Mouse (Mus musculus): Measurements from ENCODE around the gene Mtpn. TPM values are rescaled to one million over a fixed set of nuclear protein-coding genes. Genes with fewer than 3 reads are reported as not detected.

Gene Mtpn
- total and polyA plus RNA-seq, 3 experiments = 59.7 to 121 (median 119) TPM

- DNase-seq (ENCODE audit: extremely low read depth) = no peak
- Histone ChIP-seq H3K9ac (ENCODE audit: insufficient read depth, low read depth) (no peak overlapping the region), H3K9me3 (replicated peaks; ENCODE audit: low read length) (no peaks in the 10 kb centered on the region), H3K4me3 (replicated peaks in 1 of 3; ENCODE audit: low read depth in 2 of 3, low read length in 2 of 3, poor library complexity in 1 of 3) (no peak overlapping the region), H3K4me1 (ENCODE audit: control insufficient read depth in 1 of 2, insufficient read depth in 2 of 2) (no peaks in the 10 kb centered on the region), H3K79me2 (replicated peaks; ENCODE audit: control insufficient read depth, extremely low read depth, insufficient read depth, poor library complexity, severe bottlenecking) (no peaks in the 10 kb centered on the region), H3K4me2 (ENCODE audit: insufficient read depth, low read depth, poor library complexity, severe bottlenecking) (no peak overlapping the region), H3K27ac (ENCODE audit: insufficient read depth, low read depth) (no peak overlapping the region), H3K27me3 (replicated peaks) (no peaks in the 10 kb centered on the region), H3K36me3 (replicated peaks in 1 of 2; ENCODE audit: control insufficient read depth in 1 of 2, insufficient read depth in 1 of 2, low read length in 1 of 2) (peaks cover 5 to 43% of the 10 kb centered on the region in 2 experiments)
- dilution Hi-C loops (cut with MboI; ENCODE audit: extremely low pct_ligation_motif_present, extremely low pct_unique_long_range_greater_than_20kb, low sequenced_read_pairs) = no loop called here
- in situ Hi-C loops (cut with MboI; ENCODE audit: low pct_ligation_motif_present, low pct_unique_long_range_greater_than_20kb, low sequenced_read_pairs) = no loop called here
- TF ChIP-seq MAX (IDR thresholded peaks at IDR 0.05; ENCODE audit: low read length) (no peak), MYC (IDR thresholded peaks at IDR 0.05; ENCODE audit: low read depth, low read length) (no peak), NRF1 (IDR thresholded peaks at IDR 0.05; ENCODE audit: low read depth, low read length) (no peak), GABPA (IDR thresholded peaks at IDR 0.05; ENCODE audit: insufficient replicate concordance, low read depth, low read length) (no peak), CHD2 (IDR thresholded peaks at IDR 0.05; ENCODE audit: low read length) (no peak), MAZ (IDR thresholded peaks at IDR 0.05; ENCODE audit: low read depth, low read length) (no peak), TCF12 (IDR thresholded peaks at IDR 0.05; ENCODE audit: low read depth, low read length) (no peak), MAFK (IDR thresholded peaks at IDR 0.05; ENCODE audit: insufficient replicate concordance, low read length) (no peak), UBTF (IDR thresholded peaks at IDR 0.05; ENCODE audit: low read depth, low read length) (no peak), RAD21 (IDR thresholded peaks at IDR 0.05; ENCODE audit: low read depth, low read length) (no peak), EP300 (IDR thresholded peaks at IDR 0.05; ENCODE audit: low read length) (no peak), MEF2A (IDR thresholded peaks at IDR 0.05; ENCODE audit: borderline replicate concordance, low read depth, low read length) (no peak), POLR2A (IDR thresholded peaks at IDR 0.05; ENCODE audit: low read depth, low read length) (no peak), CHD1 (IDR thresholded peaks at IDR 0.05; ENCODE audit: low read depth, low read length) (no peak), SMC3 (IDR thresholded peaks at IDR 0.05; ENCODE audit: low read depth, low read length) (no peak), USF2 (conservative IDR thresholded peaks at IDR 0.05; ENCODE audit: low read depth, low read length) (no peak)
Measured at GRCm38 (mm10) chr6:35504781-35505180, 34.9 kb downstream of the Mtpn start.

DNA sequence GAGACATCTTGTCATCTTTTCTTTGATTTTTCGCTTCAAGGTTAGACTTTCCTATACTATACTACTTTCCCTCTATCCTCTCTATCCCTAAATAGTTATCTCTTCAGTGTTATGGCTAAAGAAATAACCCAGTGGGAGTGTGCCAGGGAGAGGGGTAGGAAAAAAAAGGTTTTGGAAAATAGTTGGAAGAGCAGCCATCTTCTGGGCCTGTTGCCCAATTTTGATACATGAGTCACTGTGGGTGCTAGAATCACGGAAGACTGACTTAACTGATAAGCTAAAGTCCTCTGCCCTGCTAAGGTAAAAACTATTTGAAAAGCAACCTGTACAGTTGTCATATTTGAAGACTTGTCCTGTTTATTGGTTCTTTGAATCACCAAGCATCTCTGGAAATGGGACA, 36.8 kb downstream of the Mtpn start:
- no peaks in the 10 kb centered on the region for H3K27me3 ChIP-seq (replicated peaks)
- no peak overlapping the region for H3K27ac ChIP-seq (ENCODE audit: insufficient read depth, low read depth)
- in situ Hi-C loops (cut with MboI; ENCODE audit: low pct_ligation_motif_present, low pct_unique_long_range_greater_than_20kb, low sequenced_read_pairs) = no loop called here
- no peaks in the 10 kb centered on the region for H3K79me2 ChIP-seq (replicated peaks; ENCODE audit: control insufficient read depth, extremely low read depth, insufficient read depth, poor library complexity, severe bottlenecking)
- no peak overlapping the region for H3K9ac ChIP-seq (ENCODE audit: insufficient read depth, low read depth)
- no peak overlapping the region for H3K4me3 ChIP-seq (replicated peaks in 1 of 3; ENCODE audit: low read depth in 2 of 3, low read length in 2 of 3, poor library complexity in 1 of 3)
- H3K4me2 ChIP-seq (ENCODE audit: insufficient read depth, low read depth, poor library complexity, severe bottlenecking) = no peak overlapping the region
- H3K36me3 ChIP-seq (replicated peaks in 1 of 2; ENCODE audit: control insufficient read depth in 1 of 2, insufficient read depth in 1 of 2, low read length in 1 of 2) = peaks cover 2 to 37% of the 10 kb centered on the region in 2 experiments
- dilution Hi-C loops (cut with MboI; ENCODE audit: extremely low pct_ligation_motif_present, extremely low pct_unique_long_range_greater_than_20kb, low sequenced_read_pairs) = no loop called here
- DNase-seq (ENCODE audit: extremely low read depth) = no peak
- no peaks in the 10 kb centered on the region for H3K4me1 ChIP-seq (ENCODE audit: control insufficient read depth in 1 of 2, insufficient read depth in 2 of 2)
- no peaks in the 10 kb centered on the region for H3K9me3 ChIP-seq (replicated peaks; ENCODE audit: low read length)
- no peak for TF ChIP-seq SIN3A (IDR thresholded peaks at IDR 0.05; ENCODE audit: low read length)
- no peak for TF ChIP-seq USF1 (IDR thresholded peaks at IDR 0.05; ENCODE audit: low read depth, low read length)
- TF ChIP-seq JUND (conservative IDR thresholded peaks at IDR 0.05; ENCODE audit: low read depth, low read length) = no peak
- TF ChIP-seq MYC (IDR thresholded peaks at IDR 0.05; ENCODE audit: low read depth, low read length) = no peak
- TF ChIP-seq MAX (IDR thresholded peaks at IDR 0.05; ENCODE audit: low read length) = no peak
- no peak for TF ChIP-seq NRF1 (IDR thresholded peaks at IDR 0.05; ENCODE audit: low read depth, low read length)
- no peak for TF ChIP-seq RAD21 (IDR thresholded peaks at IDR 0.05; ENCODE audit: low read depth, low read length)
- TF ChIP-seq POLR2A (IDR thresholded peaks at IDR 0.05; ENCODE audit: low read depth, low read length) = no peak
- no peak for TF ChIP-seq ETS1 (conservative IDR thresholded peaks at IDR 0.05; ENCODE audit: low read depth, low read length)
- TF ChIP-seq ZMIZ1 (IDR thresholded peaks at IDR 0.05; ENCODE audit: low read depth, low read length) = no peak
- TF ChIP-seq POLR2AphosphoS2 (IDR thresholded peaks at IDR 0.05; ENCODE audit: low read depth, low read length) = no peak
- TF ChIP-seq E2F4 (IDR thresholded peaks at IDR 0.05; ENCODE audit: insufficient replicate concordance, low read depth, low read length) = no peak
- no peak for TF ChIP-seq CTCF (conservative IDR thresholded peaks at IDR 0.05 in 1 of 2, IDR thresholded peaks at IDR 0.05 in 1 of 2; ENCODE audit: low read depth in 2 of 2, low read length in 2 of 2)
- no peak for TF ChIP-seq SMC3 (IDR thresholded peaks at IDR 0.05; ENCODE audit: low read depth, low read length)
- TF ChIP-seq TCF12 (IDR thresholded peaks at IDR 0.05; ENCODE audit: low read depth, low read length) = no peak
- no peak for TF ChIP-seq EP300 (IDR thresholded peaks at IDR 0.05; ENCODE audit: low read length)
- TF ChIP-seq ZC3H11A (IDR thresholded peaks at IDR 0.05; ENCODE audit: low read depth, low read length) = no peak

Measured in CH12.LX (cell line).